Mouse (Mus musculus) monocyte, adult 59 days (primary cell): ENCODE data around the gene Vmn1r94. TPM values are rescaled to one million over a fixed set of nuclear protein-coding genes. Genes with fewer than 3 reads are reported as not detected.

Source experiments
- total RNA-seq, 2 experiments: library from RNA; stranded (reverse); gene quantifications; one replicate each; pipeline ENCODE4 v1.2.4; 2023

Vmn1r94 gene
- total RNA-seq = not detected

GRCm38 (mm10) chr7:20168277-20168676 is at the start of gene Vmn1r94:
Gene Vmn1r94, minus strand, starts transcription at chr7:20168377.

GRCm38 (mm10) chr7:20205507-20205906 is 37.3 kb upstream of the Vmn1r94 start, which contains the start of gene Gm6164:
Gene Gm6164, minus strand, starts transcription at chr7:20205607.

DNA sequence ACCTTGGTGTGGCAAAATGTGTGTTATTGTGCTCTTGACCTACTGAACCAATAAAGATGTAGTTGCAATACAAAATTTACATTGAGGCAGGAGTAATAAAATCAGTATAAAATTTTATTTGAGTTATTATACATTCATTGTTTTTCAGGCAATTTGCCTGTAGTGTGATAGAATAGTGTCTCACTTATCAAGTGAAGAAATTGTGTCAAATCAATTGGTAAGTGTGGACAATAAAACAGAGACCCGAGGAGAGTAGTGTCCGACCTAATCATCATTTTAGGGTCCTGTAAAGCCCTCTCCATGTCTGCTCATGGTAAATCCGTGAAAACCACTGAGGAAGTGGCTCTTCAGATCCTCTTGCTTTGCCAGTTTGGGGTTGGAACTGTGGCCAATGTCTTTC is 25.2 kb upstream of the Vmn1r94 start, which contains the start of gene Vmn1r95:
Gene Vmn1r95, plus strand, starts transcription at position 301 of the 400 bp plus-strand sequence.

GRCm38 (mm10) chr7:20138988-20139387 is 29.2 kb downstream of the Vmn1r94 start, which contains the start of gene Vmn1r93:
Gene Vmn1r93, minus strand, starts transcription at chr7:20139088.

DNA sequence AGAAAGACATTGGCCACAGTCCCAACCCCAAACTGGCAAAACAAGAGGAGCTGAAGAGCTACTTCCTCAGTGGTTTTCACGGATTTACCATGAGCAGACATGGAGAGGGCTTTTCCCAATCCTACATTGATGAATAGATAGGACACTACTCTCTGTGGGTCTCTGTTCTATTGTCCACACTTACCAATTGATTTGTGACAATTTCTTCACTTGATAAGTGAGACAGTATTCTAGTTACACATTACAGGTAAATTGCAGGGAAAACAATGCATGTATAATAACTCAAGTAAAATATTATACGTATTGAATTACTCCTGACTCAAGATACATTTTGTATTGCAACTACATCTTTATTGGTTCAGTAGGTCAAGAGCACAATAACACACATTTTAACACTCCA is 45.7 kb downstream of the Vmn1r94 start, which contains the start of gene Gm16442:
Gene Gm16442, minus strand, starts transcription at position 101 of the 400 bp plus-strand sequence.

Other genes starting within 250 kb of the Vmn1r94 start
- 10 to 100 TPM; 22.2 to 29.1 TPM for gene Pvr, start 247.2 kb downstream of the Vmn1r94 start, total RNA-seq
- gene Igsf23, start 217.6 kb downstream of the Vmn1r94 start, total RNA-seq = not detected
- gene Ceacam20, start 203.0 kb downstream of the Vmn1r94 start, total RNA-seq = not detected
- not detected for gene Nlrp9b, start 176.9 kb downstream of the Vmn1r94 start, total RNA-seq
- gene Vmn1r91, start 68.7 kb downstream of the Vmn1r94 start, total RNA-seq = not detected
- not detected for gene Gm16442, start 45.8 kb downstream of the Vmn1r94 start, total RNA-seq
- gene Vmn1r93, start 29.3 kb downstream of the Vmn1r94 start, total RNA-seq = not detected
- not detected for gene Vmn1r95, start 25.3 kb upstream of the Vmn1r94 start, total RNA-seq
- gene Gm6164, start 37.2 kb upstream of the Vmn1r94 start, total RNA-seq = not detected
- gene Gm4498, start 65.5 kb upstream of the Vmn1r94 start, total RNA-seq = not detected
- not detected for gene Gm5890, start 94.5 kb upstream of the Vmn1r94 start, total RNA-seq
- not detected for gene Gm4133, start 165.7 kb upstream of the Vmn1r94 start, total RNA-seq
- gene Gm5728, start 207.0 kb upstream of the Vmn1r94 start, total RNA-seq = not detected
- not detected for gene Vmn1r100, start 249.6 kb upstream of the Vmn1r94 start, total RNA-seq